Mouse (Mus musculus): Measurements from ENCODE around the gene Sp100.

The Sp100 gene

DNA sequence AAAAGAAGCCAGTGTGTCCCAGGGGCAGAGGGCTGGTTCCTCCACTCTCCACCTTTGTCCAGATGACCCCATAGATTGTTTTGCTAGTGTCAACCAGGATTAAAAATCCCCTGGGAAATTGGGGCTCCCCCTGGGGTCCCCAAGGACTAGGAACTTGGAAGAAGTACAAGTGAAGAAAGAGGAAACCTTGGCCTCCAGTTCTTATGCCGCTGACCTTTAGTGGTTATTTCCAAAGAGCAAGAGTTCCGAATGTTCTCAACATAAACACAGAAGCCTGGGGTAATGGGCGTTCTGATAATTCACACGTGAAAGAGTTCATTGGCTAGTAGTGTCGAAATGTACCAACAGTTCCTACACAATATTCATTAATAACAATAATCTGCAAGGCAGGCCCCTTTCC lies 96.7 kb downstream of the Sp100 start:
- DNase-seq (ENCODE audit: low read depth, low spot score), result no peak

DNA sequence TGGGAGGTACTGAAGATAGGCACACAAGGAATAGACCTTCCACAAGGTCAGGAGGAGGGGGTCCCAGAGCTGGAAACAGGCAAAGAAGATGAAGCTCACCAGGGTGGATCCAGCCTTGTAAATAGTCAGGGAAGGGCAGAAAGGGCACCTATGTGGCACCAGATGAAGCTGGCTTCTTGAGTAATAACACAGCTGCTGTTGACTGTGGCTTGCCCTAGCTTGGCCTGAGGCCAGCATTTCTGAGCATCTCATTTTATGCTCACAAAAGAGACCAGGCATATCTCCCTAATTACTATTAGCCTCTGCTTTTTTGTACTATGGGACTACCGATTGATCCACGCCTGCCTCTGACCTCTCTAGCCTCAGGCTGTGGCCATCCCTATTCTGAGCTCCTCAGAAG lies 100.0 kb downstream of the Sp100 start:
- DNase-seq (ENCODE audit: low read depth, low spot score), result no peak

DNA sequence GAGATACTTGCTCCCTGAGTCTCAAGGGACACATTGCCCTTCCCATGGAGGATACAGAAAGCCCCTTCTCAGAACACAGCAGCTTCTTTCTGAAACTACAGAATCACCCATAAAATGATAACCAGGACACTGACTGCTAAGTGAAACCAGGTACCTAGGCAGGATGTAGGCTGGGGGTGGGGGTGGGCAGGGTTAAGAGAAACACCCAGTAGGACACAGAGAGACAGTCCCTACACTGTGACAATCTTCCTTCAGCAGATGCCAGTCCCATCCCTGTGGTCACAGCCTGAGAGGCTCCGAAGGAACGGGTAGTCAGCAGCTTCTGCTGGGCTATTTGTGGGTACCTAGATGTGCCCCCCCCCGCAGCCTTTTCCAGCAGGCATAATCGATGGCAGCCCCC lies 100.9 kb downstream of the Sp100 start:
- DNase-seq (ENCODE audit: low read depth, low spot score), result no peak

DNA sequence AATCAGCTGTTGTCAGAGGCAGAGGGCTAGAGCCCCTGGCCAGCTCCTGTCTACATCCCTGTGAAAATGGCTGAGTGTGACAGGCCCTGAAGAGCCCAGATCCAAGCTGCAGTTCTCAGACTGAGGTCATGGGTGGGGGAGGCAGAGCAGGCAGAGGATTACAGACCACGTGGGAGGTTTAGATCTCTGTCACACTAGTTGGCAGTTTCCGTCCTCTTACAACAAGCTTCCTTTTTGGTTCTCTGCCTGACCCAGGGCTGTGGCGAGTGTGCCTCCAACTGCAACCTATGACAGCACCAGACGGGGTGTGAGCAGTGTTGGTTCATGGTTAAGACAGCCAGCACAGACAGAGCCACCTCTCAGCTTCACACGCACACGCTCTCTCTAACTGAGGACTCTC lies 101.7 kb downstream of the Sp100 start:
- no peak for DNase-seq (ENCODE audit: low read depth, low spot score)

DNA sequence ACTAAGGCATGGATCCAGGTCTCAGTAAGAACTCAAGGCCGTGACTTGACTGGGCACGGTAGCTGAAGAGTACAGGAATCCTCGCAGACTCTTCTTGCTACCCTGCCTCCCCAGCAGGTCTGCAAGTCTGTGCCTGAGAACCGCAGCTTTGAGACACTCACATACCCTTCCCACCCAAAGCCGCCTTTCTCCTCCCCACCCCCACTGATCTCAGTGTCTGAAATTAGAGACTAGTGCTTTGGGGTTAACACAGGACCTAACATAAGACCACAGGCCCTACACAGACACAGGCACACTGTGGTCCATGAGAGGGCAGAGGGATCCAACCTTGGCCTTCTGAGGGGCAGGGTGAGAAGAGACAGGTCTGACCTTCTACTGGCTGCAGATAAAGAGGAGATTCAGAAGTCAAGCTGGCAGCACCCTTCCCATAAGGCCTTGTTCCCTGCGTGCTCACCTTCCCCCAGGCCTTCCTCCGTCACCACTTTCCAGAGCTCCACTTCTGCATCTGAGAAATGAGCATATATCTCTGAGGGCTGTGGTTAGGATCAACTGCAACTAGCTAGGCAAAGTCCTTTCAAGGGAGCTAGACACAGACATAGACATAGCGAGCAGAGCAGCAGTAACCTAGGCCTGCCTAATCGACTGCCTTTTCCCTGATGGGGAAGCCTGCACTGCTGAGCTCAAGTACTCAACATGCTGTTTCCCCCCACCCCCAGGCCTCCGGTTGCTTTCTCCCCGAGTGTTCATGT lies 102.3 kb downstream of the Sp100 start:
- no peak for DNase-seq (ENCODE audit: low read depth, low spot score)

DNA sequence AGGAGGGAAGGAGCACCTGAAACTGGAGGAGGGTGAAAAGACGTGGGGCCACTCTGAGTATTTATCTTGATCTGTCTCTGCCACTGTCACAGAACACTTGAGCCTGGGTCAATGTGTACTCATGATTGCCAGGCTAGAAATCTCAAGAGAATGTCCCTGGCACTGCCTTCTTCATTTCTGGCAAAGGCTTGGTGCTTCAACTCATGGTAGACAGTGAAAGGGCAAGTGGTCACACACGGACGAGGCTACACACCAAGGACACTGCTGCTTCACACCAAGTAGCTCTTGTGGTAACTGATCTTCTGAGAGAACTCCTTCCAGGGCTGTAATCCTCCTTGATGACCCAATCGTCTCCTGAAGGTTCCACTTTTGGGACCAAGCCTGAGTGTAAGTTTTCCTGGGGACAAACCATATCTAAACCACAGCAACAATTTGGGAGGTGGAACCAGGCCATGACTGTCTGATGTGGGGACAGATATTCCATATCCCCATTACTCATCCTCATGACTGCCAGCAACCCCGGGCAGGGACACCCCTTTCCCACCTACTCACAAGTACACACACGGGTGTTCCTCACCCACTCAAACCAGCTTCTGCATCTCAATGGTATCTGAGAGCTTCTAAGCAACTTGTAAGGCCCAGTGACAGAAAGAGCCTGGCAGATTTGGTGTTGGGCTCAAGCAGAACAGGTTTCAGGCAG lies 107.9 kb downstream of the Sp100 start:
- DNase-seq (ENCODE audit: low read depth, low spot score), result no peak

DNA sequence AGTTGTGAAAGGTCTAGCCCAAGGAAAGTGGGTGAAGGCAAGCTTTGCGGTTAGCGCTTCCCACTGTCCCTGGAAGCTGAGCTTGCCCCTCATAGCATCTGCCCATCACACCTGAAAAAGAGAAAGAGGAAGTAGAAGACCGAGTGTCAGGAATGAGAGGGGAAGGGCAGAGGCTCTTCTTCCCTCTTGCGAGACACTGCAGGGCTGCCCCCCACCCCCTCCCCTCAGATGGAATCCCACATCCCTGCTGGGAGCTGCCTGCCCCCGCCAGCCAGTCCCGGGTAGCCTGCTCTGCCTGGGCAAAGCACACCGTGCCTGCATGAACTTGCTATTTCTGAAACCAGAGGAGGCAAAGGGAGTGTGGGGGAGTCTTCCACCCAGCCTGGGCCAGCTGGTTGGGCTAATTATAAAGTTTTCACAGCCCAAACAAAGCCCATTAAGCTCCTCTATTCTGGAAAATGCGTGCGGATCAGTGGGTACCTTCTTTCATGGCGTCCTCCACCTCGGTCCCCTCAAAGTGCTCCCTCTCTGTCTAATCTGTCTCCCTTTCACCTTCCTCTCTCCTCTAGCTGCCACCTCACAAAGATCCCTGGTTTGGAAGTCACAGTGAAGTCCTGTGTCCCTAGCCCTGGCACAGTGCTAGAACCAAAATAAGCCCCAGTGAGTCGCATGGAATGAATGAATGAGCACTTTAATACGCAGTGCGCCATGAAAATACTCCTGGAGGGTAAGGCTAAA lies 108.6 kb downstream of the Sp100 start:
- DNase-seq (ENCODE audit: low read depth, low spot score), result no peak

DNA sequence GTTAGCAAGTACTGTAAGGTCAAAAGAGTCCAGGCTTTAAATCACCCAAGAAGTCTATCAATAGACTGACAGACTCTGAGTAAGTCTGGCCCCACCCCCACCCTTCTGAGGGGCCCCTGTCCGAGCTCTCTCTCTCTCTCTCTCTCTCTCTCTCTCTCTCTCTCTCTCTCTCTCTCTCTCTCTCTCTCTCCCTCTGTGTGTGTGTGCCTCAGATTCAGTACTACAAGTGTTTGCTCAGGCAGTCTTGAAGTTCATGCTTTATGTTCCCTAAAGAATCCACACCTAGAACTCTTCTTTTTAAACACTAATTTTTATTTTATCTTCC lies 109.1 kb downstream of the Sp100 start:
- no peak for DNase-seq (ENCODE audit: low read depth, low spot score)

Measured in embryo, embryonic 11.5 days (tissue).